Mouse (Mus musculus) spleen, postnatal 0 days (tissue): ENCODE results near the gene Gm43638. TPM values are rescaled to one million over a fixed set of nuclear protein-coding genes. Genes with fewer than 3 reads are reported as not detected.

Experiments
- polyA plus RNA-seq: library from polyadenylated mRNA; unstranded; fragments of >200 nt; fragmentation: Nextera tagmentation; extraction: Ambion mirVana; gene quantifications from 2 replicates; pipeline ENCODE4 v1.2.1, GENCODE M21; 2015

Gene Gm43638
- polyA plus RNA-seq: not detected in 2 replicates

DNA sequence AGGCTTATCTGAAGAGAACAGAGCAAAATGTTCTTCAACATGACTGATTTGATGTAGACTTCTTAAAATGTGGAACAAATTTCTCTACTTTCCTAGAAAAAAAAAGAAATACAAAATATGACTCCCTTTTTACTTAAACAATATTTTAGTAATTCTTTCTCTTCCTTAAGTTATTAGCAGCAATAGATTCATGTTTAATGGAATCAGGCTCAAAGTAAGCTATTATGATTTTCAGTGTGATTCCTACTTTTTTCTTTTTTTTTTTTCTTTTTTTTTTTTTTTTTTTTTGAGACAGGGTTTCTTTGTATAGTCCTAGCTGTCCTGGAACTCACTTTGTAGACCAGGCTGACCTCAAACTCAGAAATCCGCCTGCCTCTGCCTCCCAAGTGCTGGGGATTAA lies at the start of gene Gm43638:
Gm43638 (minus strand) TSS at position 101 of the 400 bp plus-strand sequence.

DNA sequence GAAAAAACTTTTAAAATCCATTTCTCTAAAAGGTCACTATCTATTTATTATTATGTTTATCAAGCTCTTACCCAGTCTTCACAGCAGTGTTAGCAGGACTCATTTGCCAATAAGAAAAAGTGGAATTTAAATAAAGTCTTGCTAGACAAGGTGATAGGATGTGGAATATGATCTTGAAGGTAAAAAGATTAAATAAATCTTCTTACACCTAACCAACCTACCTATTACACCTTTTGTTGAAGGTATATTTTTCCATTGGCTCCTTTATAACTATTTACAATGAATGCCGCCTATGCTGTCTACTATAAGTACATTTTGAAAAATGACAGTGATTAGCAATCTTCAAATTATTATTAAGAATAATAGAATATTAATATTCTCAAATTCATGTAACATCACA lies 4.2 kb upstream of the Gm43638 start, which contains the start of gene Ugt2a1:
Ugt2a1 (minus strand) TSS at position 101 of the 400 bp plus-strand sequence.

DNA sequence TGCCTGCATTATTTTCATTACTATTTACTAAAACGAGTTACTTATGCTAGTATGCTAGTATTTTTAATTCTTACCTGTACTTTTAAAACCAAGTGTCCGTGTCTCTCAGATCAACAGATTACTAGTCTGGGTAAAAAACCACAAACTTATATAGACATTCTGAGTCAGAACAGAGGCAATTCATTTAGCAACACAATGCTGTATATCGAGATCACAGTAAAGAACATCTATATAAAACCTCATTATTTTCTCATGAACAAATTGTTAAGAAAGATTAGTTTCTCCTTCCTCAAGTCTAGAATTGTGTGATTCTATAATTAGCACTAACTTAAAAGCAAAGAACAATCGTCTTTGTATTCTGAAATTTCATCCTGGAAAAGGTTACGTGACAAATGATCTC lies 4.4 kb downstream of the Gm43638 start, which contains the start of gene Ugt2a2:
Ugt2a2 (minus strand) TSS at position 101 of the 400 bp plus-strand sequence.

DNA sequence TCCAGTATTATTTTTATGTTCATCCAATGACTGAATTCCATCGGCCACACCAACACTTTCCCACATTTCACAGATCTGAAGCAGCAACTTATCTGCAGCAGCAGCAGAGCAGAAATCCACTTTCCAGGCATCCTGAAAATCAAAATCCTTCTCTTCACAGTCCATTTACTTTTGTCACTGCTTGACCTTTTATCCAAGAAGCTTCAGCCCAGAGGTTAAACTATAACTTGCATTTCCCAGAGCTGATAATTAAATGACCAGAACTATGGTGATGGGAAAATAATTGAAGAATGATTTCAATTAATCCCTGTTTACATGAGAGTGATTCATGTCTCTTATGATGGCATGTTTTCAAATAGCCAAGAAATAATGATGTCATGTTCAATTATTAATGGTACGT lies 62.6 kb downstream of the Gm43638 start, which contains the start of gene Ugt2b38:
Ugt2b38 (minus strand) TSS at position 163 of the 400 bp plus-strand sequence.

Other genes with a start within 250 kb of the Gm43638 start
- not detected in 2 replicates for gene Ugt2b37, start 232.0 kb downstream of the Gm43638 start, polyA plus RNA-seq
- not detected in 2 replicates for gene Ugt2a3, start 149.6 kb downstream of the Gm43638 start, polyA plus RNA-seq
- not detected in 2 replicates for gene Ugt2b38, start 62.6 kb downstream of the Gm43638 start, polyA plus RNA-seq
- not detected in 2 replicates for gene Ugt2a2, start 4.5 kb downstream of the Gm43638 start, polyA plus RNA-seq
- not detected in 2 replicates for gene Ugt2a1, start 4.1 kb upstream of the Gm43638 start, polyA plus RNA-seq
- gene Sult1b1, start 51.4 kb upstream of the Gm43638 start, polyA plus RNA-seq: not detected in 2 replicates
- not detected in 2 replicates for gene Sult1d1, start 82.2 kb upstream of the Gm43638 start, polyA plus RNA-seq
- not detected in 2 replicates for gene Sult1e1, start 104.8 kb upstream of the Gm43638 start, polyA plus RNA-seq
- gene Csn1s1, start 179.4 kb upstream of the Gm43638 start, polyA plus RNA-seq: not detected in 2 replicates
- 0.14 TPM in 1 of 2 replicates, not detected in the other for gene Csn2, start 212.8 kb upstream of the Gm43638 start, polyA plus RNA-seq